Mouse (Mus musculus) embryonic facial prominence, embryonic 14.5 days (tissue): ENCODE measurements at regions not wholly inside any gene's neighbourhood (a gene's known extent, or its start where the extent isn't known, plus 50 kb on each side); places are given as distances from the start of the nearest gene placed in this dataset.

Experiments used
- ATAC-seq: fragments of 200-750 bp; cut with Nextera tagmentation; 2 replicates; pipeline ENCODE4 v1.8.0; 2017; ENCODE audit warnings: low read depth, moderate number of reproducible peaks, moderate TSS enrichment
- DNase-seq: peaks from one replicate; pipeline ENCODE4 v3.0.0-alpha.2; 2015; ENCODE audit warnings: low spot score
- H3K27ac ChIP-seq: fragments of 300-500 bp; sonication (generic); replicated peaks from 2 replicates; pipeline ENCODE4 v1.5.1; 2014; ENCODE audit warnings: low read depth, mild to moderate bottlenecking, low read length, moderate library complexity
- H3K27me3 ChIP-seq: fragments of 300-500 bp; sonication (generic); replicated peaks from 2 replicates; pipeline ENCODE4 v1.6.1; 2014; ENCODE audit warnings: low read length; ENCODE audit not compliant: control insufficient read depth, insufficient read depth
- H3K36me3 ChIP-seq: fragments of 300-500 bp; sonication (generic); 2 replicates; pipeline ENCODE4 v1.6.1; 2014; ENCODE audit warnings: low read length, mixed read lengths; ENCODE audit not compliant: control insufficient read depth, insufficient read depth
- H3K4me1 ChIP-seq: fragments of 300-500 bp; sonication (generic); 2 replicates; pipeline ENCODE4 v1.6.1; 2014; ENCODE audit warnings: antibody characterized with exemption, low read length; ENCODE audit not compliant: control insufficient read depth, insufficient read depth
- H3K4me2 ChIP-seq: fragments of 300-500 bp; sonication (generic); 2 replicates; pipeline ENCODE4 v1.6.1; 2014; ENCODE audit warnings: low read depth, mild to moderate bottlenecking, low read length, moderate library complexity, mixed read lengths
- H3K4me3 ChIP-seq: fragments of 300-500 bp; sonication (generic); 2 replicates; pipeline ENCODE4 v1.5.1; 2014; ENCODE audit warnings: low read depth, mild to moderate bottlenecking, low read length
- H3K9ac ChIP-seq: fragments of 300-500 bp; sonication (generic); 2 replicates; pipeline ENCODE4 v1.6.1; 2014; ENCODE audit warnings: low read depth, mild to moderate bottlenecking, low read length, moderate library complexity, mixed read lengths
- H3K9me3 ChIP-seq: fragments of 300-500 bp; sonication (generic); 2 replicates; pipeline ENCODE4 v1.6.1; 2016; ENCODE audit warnings: low read length; ENCODE audit not compliant: control insufficient read depth
- WGBS: fragments of 180-500 bp; shearing (Covaris S2); extraction: QIAGEN DNeasy Blood & Tissue Kit; methylation state at CpG from one replicate; pipeline ENCODE4 v1.1.7; 2014; 5-methylcytosine and 5-hydroxymethylcytosine counted together

DNA sequence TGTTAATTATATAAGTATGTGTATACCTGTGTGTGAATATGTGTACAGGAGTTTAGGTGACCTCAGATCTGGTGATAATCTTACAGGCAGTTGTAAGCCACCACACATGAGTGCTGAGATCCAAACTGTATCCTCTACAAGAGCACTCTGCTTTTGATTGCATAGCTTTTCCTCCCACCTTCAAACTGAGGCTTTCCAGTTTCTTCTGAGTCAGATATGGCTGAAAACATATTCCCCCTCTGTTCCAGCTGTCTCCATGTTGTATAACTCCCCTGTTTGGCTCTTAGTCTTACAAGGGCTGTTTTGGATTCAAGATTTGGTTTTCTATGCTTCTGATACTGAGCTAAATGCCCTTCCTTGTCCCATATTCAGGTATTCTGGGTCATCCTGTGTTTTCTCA, 232.7 kb downstream of the Sis start:
- H3K4me3 ChIP-seq: no peak overlapping the region
- no peaks in the 10 kb centered on the region for H3K27me3 ChIP-seq
- no peaks in the 10 kb centered on the region for H3K36me3 ChIP-seq
- DNase-seq (no peak), ATAC-seq (no peak)
- no peak overlapping the region for H3K27ac ChIP-seq
- no peak overlapping the region for H3K9ac ChIP-seq
- no peak overlapping the region for H3K4me2 ChIP-seq
- H3K4me1 ChIP-seq: no peaks in the 10 kb centered on the region
- H3K9me3 ChIP-seq: no peaks in the 10 kb centered on the region

GRCm38 (mm10) chr3:72727403-72727802, 240.3 kb downstream of the Sis start:
- H3K4me2 ChIP-seq: no peak overlapping the region
- 68% methylated on average over 1 of the region's 1 CpGs for WGBS
- no peaks in the 10 kb centered on the region for H3K36me3 ChIP-seq
- H3K4me1 ChIP-seq: no peaks in the 10 kb centered on the region
- ATAC-seq (no peak), DNase-seq (no peak)
- H3K4me3 ChIP-seq: no peak overlapping the region
- H3K27ac ChIP-seq: no peak overlapping the region
- H3K9me3 ChIP-seq: no peaks in the 10 kb centered on the region
- no peak overlapping the region for H3K9ac ChIP-seq
- no peaks in the 10 kb centered on the region for H3K27me3 ChIP-seq

DNA sequence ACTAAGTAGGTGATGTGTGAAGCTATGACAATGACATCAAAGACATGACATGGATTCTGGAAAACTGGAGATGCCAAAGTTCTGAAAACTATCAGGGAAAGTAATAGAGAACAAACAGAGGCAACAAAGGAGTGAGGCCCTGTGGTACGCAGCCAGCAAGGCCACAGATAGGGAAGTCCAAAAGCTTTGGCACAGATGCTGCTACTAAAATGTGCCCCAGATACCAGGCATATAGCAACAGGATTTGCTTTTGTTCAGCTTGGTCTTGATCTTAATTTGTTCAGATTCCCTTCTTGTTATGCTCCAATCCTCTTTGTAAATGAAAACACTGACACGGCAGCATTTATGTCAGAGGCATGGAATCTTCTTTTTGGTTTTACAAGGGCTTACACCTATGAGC, 253.9 kb downstream of the Sis start:
- H3K4me2 ChIP-seq: no peak overlapping the region
- ATAC-seq (no peak), DNase-seq (no peak)
- no peaks in the 10 kb centered on the region for H3K4me1 ChIP-seq
- WGBS: 82% methylated on average over 2 of the region's 2 CpGs
- no peak overlapping the region for H3K9ac ChIP-seq
- no peak overlapping the region for H3K4me3 ChIP-seq
- H3K27me3 ChIP-seq: no peaks in the 10 kb centered on the region
- H3K27ac ChIP-seq: no peak overlapping the region
- H3K9me3 ChIP-seq: no peaks in the 10 kb centered on the region
- H3K36me3 ChIP-seq: no peaks in the 10 kb centered on the region

DNA sequence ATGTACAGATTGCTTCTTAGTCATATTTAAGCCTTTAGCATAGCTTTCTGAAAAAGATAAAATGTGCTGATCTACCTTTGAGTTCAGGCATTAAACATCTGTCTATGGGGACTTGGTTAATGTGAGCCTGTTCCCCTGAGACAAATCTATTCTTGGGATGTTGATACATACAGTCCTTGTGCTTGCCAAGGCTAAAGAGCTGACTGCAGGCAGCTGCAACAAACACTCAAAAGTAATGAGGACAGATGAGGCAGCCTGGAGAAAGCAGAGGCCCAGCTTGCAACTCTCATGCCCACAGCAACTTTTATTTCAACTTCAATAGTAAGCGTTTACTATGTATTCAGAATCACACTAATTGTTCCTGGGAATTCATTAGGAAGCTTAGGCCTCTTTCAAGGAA, 281.7 kb downstream of the Sis start:
- Histone ChIP-seq H3K27me3 (no peaks in the 10 kb centered on the region), H3K27ac (no peak overlapping the region), H3K9ac (no peak overlapping the region), H3K9me3 (no peaks in the 10 kb centered on the region), H3K4me3 (no peak overlapping the region), H3K36me3 (no peaks in the 10 kb centered on the region), H3K4me2 (no peak overlapping the region), H3K4me1 (no peaks in the 10 kb centered on the region)
- no peak for ATAC-seq
- 76% methylated on average over 1 of the region's 1 CpGs for WGBS
- peak; percentile 30 for DNase-seq

- no peak for ATAC-seq
- no peaks in the 10 kb centered on the region for H3K9me3 ChIP-seq
- 73% methylated on average over 1 of the region's 1 CpGs for WGBS
These were observed 308.5 kb downstream of the Sis start for GRCm38 (mm10) chr3:72659194-72659593.

DNA sequence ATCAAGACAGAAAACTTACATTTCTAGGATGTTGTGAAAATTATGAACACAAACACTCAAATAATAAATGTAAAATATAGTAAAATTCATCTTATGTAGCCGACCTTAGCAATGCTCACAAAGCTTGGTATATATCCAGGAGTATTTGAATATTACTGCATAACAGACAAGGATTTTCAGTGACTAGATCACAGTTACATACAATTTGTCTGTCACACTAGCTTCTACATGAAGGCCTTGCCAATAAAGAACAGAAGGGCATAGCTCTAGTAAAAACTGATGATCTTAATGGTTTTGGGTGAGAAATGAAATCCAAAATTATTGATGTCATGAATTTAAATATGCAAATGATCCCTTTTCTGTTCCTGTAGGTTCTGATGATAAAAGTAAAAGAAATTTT, 337.6 kb downstream of the Sis start:
- H3K9ac ChIP-seq: no peak overlapping the region
- no peaks in the 10 kb centered on the region for H3K36me3 ChIP-seq
- H3K4me1 ChIP-seq: no peaks in the 10 kb centered on the region
- H3K27ac ChIP-seq: no peak overlapping the region
- no peak for ATAC-seq
- no peak overlapping the region for H3K4me2 ChIP-seq
- 69% methylated on average over 1 of the region's 1 CpGs for WGBS
- H3K4me3 ChIP-seq: no peak overlapping the region
- H3K27me3 ChIP-seq: no peaks in the 10 kb centered on the region
- H3K9me3 ChIP-seq: no peaks in the 10 kb centered on the region
- DNase-seq: no peak

More at GRCm38 (mm10) chr3:72659194-72659593, 308.5 kb downstream of the Sis start:
- no peaks in the 10 kb centered on the region for H3K36me3 ChIP-seq
- no peak overlapping the region for H3K27ac ChIP-seq
- H3K9ac ChIP-seq: no peak overlapping the region
- H3K27me3 ChIP-seq: no peaks in the 10 kb centered on the region
- no peak for DNase-seq
- no peak overlapping the region for H3K4me3 ChIP-seq
- H3K4me1 ChIP-seq: no peaks in the 10 kb centered on the region
- no peak overlapping the region for H3K4me2 ChIP-seq

GRCm38 (mm10) chr3:72620802-72621201, 346.9 kb downstream of the Sis start:
- ATAC-seq: no peak
- no peak for DNase-seq
- H3K9me3 ChIP-seq: no peaks in the 10 kb centered on the region
- H3K4me2 ChIP-seq: no peak overlapping the region
- H3K27me3 ChIP-seq: no peaks in the 10 kb centered on the region
- 64% methylated on average over 5 of the region's 5 CpGs for WGBS
- no peak overlapping the region for H3K9ac ChIP-seq
- no peaks in the 10 kb centered on the region for H3K4me1 ChIP-seq
- no peak overlapping the region for H3K27ac ChIP-seq
- no peak overlapping the region for H3K4me3 ChIP-seq
- H3K36me3 ChIP-seq: no peaks in the 10 kb centered on the region

DNA sequence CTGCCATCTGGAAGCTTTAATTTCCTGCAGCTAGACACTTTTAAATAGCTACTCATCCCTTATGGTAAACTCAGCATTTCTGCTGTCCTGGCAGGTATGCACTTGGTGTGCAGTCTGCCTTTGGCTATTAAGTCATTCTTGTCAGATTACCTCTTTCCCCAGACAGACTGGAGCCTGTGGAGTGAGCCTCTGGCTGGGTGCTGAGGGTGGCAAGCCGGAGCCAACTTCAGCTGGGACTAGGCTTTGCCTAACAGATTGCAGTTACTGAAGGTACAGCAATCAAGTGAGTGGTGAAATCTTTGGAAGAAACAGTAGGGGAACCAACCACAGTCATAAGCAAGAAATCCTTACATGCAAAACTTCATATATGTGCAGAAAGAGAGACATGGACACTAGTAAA, 347.8 kb downstream of the Sis start:
- Histone ChIP-seq H3K36me3 (no peaks in the 10 kb centered on the region), H3K4me2 (no peak overlapping the region), H3K9ac (no peak overlapping the region), H3K27me3 (no peaks in the 10 kb centered on the region), H3K4me3 (no peak overlapping the region), H3K27ac (no peak overlapping the region), H3K9me3 (no peaks in the 10 kb centered on the region), H3K4me1 (no peaks in the 10 kb centered on the region)
- ATAC-seq: no peak
- WGBS: 64% methylated on average over 1 of the region's 1 CpGs
- peak; percentile 0 for DNase-seq

GRCm38 (mm10) chr3:72603718-72604359, 363.8 kb downstream of the Sis start:
- Histone ChIP-seq H3K27me3 (no peaks in the 10 kb centered on the region), H3K9me3 (no peaks in the 10 kb centered on the region), H3K4me2 (no peak overlapping the region), H3K27ac (no peak overlapping the region), H3K9ac (no peak overlapping the region), H3K4me3 (no peak overlapping the region), H3K36me3 (no peaks in the 10 kb centered on the region), H3K4me1 (no peaks in the 10 kb centered on the region)
- whole genome bisulfite sequencing: 79% methylated on average over 9 of the region's 9 CpGs
- DNase-seq: no peak
- ATAC-seq: no peak
